Mouse (Mus musculus) G1E (cell line): ENCODE measurements around the gene Nms.

Experiments used
- CTCF ChIP-seq: IDR thresholded peaks from 2 replicates; pipeline ENCODE4 v1.5.1; 2012; ENCODE audit warnings: low read depth, low read length, inconsistent platforms, mixed read lengths
- GATA1 ChIP-seq: IDR thresholded peaks from 2 replicates; pipeline ENCODE4 v1.6.1; 2012; ENCODE audit warnings: borderline replicate concordance, low read length, inconsistent platforms, mixed read lengths
- GATA2 ChIP-seq: IDR thresholded peaks from 2 replicates; pipeline ENCODE4 v1.6.1; 2012; ENCODE audit warnings: low read depth, low read length, inconsistent platforms, borderline replicate concordance
- POLR2AphosphoS5 ChIP-seq: IDR thresholded peaks from 2 replicates; pipeline ENCODE4 v1.6.1; 2012; ENCODE audit warnings: low read depth, low read length, inconsistent platforms; ENCODE audit not compliant: insufficient replicate concordance

DNA sequence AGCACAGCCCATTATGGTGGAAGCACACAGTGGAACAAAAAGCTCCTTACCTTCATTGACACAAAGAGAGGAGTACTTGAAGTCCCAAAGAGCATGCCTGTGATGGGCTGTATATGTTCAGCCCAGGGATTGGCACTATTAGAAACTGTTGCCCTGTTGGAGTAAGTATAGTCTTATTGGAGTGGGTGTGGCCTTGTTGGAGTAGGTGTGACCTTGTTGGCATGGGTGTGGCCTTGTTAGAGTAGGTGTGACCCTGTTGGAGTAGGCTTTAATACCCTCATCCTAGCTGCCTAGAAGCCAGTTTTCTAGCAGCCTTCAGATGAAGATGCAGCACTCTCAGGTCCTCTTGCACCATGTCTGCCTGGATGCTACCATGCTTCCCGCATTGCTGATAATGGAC is 30.2 kb downstream of the Nms start:
- no peak for TF ChIP-seq CTCF
- no peak for TF ChIP-seq POLR2AphosphoS5
- no peak for TF ChIP-seq GATA1
- no peak for TF ChIP-seq GATA2
